Mouse (Mus musculus): ENCODE measurements at regions not wholly inside any gene's neighbourhood (a gene's known extent, or its start where the extent isn't known, plus 50 kb on each side); places are given as distances from the start of the nearest gene placed in this dataset.
A peak's percentile ranks its signal among the peaks of the same experiment; 100 is the strongest.

DNA sequence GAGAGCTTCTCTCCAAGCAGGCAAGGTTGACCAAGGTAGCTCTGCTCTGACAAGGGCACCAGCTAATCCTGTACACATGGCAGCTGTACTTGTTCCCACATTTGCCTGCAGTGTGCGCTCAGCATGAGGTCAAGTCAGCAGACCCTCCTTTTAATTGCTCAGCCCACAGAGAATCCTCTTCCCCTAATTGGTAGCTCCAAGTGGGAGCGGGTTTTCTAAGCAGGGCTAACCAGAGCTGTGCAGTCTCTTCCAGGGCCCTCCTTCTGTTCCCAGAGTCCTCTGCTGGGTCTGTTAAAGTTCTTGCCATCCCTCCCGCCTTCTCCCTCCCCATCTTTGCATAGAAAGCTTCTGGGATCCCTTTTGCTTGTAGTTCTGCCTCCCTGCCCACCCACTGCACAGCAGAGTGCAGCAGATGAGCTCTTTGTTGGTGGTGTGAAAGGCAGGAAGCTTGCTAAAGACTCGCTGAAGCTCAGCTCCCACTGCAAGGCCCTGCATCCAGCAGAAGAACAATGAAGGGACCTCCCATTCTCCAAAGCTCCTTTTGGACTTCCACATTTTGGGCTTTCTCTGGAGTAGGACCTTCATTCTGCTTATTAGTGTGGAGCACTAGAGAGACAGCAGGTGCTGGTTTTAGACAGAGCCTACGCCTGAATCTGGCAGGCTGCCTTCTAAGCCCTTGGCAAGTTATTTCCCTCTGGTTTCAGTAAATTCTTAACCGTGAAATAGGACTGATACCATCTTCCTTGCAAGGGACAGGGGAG lies 235.3 kb upstream of the Serp2 start:
- no peak for DNase-seq (ENCODE audit: low spot score in 2 of 2)

GRCm38 (mm10) chr14:76789376-76789775 lies 232.7 kb upstream of the Serp2 start:
- no peak for DNase-seq (ENCODE audit: low spot score in 2 of 2)

DNA sequence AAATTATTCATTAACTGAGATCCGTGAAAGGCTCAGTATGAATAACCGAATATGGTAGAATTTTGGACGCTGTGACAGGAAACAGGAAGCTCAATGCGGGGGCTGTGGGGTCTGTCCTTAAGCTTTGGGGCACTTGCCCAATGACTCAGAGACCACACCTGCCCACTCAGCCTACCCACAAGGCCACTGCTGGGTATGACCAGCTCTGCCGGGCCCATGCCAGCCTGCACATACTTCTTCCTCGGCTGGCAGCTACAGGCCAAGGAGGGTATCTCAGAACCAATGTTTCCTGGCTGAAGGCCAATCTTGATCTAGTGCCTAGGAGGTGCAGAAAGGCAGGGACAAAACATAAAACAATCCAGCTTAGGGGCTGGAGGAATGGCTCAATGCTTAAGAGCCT lies 230.9 kb upstream of the Serp2 start:
- DNase-seq (ENCODE audit: low spot score in 2 of 2): no peak

DNA sequence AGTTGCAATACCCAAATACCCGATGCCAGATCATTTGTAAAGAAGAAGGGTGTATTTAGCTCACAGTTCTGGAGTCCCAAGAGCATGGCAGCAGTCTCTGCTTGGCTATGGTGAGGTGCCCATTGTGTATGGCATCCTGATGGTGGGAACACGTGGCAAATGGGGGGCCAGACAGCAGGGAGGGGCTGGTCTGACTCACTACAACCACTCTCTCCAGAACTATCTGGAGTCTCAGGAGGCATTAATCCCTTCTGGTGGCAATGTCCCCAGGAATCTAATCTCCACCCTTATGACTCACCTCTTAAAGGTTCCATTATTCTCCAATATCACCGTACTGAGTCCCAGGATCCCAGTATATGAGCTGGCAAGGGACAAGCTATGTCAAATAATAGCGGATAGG lies 229.5 kb upstream of the Serp2 start:
- DNase-seq (ENCODE audit: low spot score in 2 of 2): no peak

DNA sequence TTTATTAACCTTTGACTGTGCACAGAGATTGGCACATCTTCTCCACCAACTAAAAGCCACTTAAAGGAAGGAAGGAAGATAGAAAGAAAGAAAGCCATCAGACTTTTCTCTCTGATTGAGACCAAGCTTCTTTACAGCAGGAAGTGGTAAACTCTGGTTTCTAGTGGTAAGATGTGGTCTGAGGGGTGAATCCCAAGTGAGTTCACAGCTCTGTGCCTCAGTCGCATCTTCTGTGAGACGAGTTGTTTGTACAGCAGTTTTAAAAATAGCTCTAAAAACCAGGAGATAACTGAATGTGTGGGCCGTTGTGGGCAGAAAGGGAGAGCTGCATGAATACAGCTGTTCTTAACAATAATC lies 224.8 kb upstream of the Serp2 start:
- DNase-seq (ENCODE audit: low spot score in 2 of 2): peak in 1 of 2 experiments; percentile 31

DNA sequence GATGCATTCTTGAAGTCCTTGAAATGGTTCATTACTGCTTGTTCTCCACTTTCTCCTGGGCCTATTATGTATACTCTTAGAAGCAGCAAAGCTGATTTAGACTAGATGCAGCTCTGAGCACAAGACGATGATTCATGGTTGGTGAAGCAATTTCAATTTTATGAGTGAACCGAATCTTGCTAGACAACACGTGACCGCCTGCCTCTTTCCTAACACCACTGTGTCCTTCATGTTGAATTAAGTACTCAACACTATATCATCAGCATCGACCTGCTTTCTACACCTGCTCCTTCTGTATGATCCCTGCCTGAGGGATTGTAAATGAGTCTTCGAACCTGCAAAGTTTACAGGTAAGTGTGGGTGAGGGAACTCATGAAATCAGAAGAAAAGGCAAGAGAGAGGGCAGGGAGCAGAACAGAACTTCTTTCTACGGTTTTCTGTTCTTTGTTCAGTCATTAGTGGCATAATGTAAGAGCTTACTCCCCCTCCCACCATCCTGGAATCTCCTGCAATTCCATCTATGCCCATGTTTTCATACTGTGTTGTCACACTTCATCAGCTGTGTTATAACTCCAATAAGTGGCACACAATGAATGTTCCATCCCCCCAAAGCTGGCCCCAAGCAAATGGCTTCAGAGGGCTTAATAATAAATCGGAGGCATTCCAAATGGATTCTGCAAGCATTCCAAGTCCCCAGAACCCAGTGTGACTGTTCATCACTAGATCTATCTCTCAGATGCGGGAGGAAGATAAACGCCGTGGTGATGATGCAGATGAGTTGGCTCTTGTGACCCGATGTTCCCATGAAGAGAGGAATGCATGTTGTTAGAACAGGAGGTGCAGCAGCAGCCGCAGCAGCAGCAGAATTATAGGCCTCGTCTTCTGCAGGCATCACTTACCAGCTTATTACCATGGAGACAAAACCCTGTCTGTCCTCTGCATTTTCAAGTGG lies 224.2 kb upstream of the Serp2 start:
- DNase-seq (ENCODE audit: low spot score in 2 of 2): no peak

DNA sequence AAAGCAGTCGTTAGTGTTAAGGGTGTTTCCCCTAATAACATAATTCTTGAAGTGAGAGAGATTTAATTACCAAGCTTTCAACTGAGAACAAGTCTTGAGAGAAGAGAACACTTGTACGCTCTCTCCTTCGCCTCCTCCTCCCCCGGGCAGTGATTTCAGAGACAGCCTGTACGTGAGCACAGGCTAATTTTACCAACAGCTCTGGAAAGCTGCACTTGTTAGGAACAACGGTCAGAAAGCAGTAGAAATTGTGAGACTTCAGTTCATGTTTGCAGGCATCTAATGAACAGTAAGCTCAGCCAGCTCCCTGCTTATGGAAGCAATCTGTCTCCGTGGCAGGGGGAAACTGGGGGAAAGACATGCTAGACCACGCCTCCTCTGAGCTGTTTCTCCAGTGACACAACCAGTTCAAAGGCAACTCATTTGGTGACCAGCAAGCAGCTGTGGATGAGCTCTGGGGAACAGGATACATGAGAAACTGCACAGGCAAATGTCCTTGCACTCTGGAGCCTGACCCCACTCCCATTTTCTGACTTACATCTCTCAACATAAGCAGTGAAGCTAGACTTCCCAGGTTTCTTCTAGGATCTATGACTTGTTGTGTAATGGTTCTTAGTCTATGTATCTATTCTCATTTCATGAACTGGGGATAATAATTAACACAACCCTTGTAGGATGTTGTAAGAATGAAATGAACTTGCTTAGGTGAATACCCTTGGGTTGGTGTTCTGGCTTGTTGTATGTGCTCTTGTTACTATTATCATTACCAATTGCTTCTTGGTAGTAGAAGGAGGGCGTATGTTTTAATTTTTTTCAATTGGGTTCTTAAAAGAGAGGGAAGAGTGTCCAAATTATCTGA lies 222.1 kb upstream of the Serp2 start:
- no peak for DNase-seq (ENCODE audit: low spot score in 2 of 2)

- no peak for DNase-seq (ENCODE audit: low spot score in 2 of 2)
Measured at GRCm38 (mm10) chr14:76775387-76775924, 218.8 kb upstream of the Serp2 start.

GRCm38 (mm10) chr14:76772781-76773438 lies 216.2 kb upstream of the Serp2 start:
- no peak for DNase-seq (ENCODE audit: low spot score in 2 of 2)

- no peak for DNase-seq (ENCODE audit: low spot score in 2 of 2)
Measured at GRCm38 (mm10) chr14:76770106-76770505, 213.4 kb upstream of the Serp2 start.

DNA sequence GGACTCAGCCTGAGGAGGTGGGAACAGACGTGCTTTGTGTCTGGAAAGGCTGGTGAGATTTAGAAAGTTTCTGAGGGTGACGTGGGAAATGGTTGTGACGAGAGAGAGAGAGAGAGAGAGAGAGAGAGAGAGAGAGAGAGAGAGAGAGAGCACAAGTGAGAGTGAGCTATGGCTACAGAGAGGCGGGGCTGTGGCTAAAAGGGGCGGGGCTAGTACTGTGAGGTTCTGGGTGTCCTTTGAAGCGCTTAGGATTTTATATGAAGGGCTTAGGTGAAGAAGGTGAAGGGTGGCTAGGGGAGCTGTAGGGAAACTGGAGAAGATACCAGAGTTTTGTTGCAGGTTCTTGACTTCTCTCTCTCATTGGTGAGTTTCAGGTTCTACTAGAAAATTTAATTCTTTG lies 210.6 kb upstream of the Serp2 start:
- DNase-seq (ENCODE audit: low spot score in 2 of 2): peak in 1 of 2 experiments; percentile 26

DNA sequence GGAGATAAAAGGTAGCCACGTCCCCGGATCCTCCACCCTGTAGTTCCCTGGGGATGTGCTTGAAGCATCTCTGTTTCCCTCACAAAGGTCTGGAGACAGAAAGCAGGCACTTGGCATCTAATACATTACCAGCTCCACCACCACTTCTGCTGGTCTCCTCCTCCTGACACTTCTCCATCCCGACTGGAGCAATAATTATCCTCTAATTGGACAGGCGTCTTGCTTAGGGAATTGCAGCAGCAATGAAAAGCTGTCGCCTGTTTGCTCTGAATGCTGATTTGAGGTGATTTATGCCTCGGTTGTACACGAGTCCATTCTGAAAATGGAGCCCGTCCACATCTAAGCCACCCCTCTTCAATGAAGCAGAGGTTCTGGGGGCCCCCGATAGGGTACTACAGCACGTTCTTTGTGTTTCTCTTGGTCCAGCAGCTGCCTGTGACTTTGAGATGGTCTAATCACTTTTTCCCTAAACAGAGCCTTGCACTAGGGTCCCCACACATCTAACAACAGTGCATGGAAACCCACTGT lies 209.6 kb upstream of the Serp2 start:
- DNase-seq (ENCODE audit: low spot score in 2 of 2): no peak

DNA sequence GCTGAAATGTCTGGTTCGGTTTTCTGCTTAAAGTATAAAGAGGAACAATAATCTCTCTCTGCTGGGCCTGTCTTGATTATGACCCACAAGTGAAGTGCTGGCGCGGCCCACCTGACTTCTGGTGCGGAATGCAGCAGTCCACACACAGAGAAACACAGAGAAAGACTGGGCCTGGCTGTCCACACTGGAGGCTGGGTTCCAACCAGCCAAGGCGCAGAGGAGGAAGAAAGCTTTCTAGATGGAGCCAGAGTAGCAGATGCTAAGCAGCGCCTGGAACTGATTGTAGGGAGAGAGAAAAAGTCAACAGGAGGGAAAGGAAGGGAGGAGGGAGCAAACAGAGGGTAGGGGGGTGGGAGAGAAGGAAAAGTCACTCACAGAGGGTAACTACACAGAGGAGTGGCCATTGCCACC lies 208.4 kb upstream of the Serp2 start:
- no peak for DNase-seq (ENCODE audit: low spot score in 2 of 2)

DNA sequence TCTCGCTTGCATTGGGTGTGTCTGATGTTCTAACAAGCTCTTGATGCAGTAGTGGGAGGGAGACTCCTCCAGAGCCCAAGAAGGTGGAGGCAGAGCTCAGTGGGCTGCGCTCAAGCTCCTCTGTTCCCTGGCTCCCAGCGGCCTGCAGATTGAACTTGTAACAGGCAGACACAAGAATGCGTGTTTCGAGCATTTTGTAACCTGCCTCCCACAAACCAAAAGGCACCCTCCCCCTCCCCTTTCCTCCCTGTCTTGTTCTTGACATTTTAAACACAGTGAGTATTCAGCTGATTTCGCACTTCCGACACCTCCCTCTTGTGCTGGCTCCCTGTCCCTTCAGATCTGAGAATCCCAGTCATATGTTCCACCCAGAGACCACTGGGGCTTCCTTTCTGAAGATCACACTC lies 207.7 kb upstream of the Serp2 start:
- DNase-seq (ENCODE audit: low spot score in 2 of 2): peak; percentile 12 to 17

DNA sequence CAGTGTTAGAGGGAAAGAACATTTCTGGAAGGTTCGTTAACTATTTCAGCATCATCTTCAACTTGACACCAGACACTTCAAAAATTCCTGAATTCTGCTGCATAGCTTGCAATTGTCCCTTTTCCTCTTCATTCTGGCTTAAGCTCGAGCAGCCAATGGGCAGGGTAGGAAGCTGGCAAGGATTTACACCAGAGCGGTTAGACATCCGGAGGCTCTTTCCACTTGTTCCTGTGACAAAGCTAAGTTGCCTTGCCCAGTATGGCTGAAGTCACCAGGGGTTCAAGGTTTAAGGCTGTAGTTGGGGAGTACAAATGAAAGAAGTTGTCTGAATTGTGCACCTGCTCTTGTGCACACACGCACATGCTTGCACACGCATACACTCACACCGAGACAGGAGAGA lies 206.8 kb upstream of the Serp2 start:
- no peak for DNase-seq (ENCODE audit: low spot score in 2 of 2)

- DNase-seq (ENCODE audit: low spot score in 2 of 2): no peak
Measured at GRCm38 (mm10) chr14:76762777-76763176, 206.1 kb upstream of the Serp2 start.

DNA sequence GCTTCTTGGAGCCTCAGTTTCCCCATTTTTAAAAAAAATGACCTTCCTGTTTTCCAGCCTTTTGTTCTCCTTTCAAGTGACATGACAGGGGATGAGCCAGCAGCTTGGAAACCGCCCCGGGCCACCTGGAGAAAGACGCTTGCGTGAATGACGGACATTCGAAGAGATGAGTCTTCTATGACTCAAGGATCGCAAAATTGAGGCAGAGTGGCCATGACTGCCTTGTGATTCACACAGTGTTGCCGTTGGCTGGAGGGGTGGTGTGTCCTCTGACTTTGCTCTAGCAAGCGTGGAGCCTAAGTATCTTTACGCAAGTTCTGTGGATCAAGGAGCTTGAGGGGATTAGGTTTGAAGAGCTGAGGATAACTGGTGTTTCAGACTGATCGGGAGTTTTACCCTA lies 205.0 kb upstream of the Serp2 start:
- no peak for DNase-seq (ENCODE audit: low spot score in 2 of 2)

- DNase-seq (ENCODE audit: low spot score in 2 of 2): no peak
Measured at GRCm38 (mm10) chr14:76761274-76761673, 204.6 kb upstream of the Serp2 start.

- no peak for DNase-seq (ENCODE audit: low spot score in 2 of 2)
Measured at GRCm38 (mm10) chr14:76760509-76761023, 203.9 kb upstream of the Serp2 start.

DNA sequence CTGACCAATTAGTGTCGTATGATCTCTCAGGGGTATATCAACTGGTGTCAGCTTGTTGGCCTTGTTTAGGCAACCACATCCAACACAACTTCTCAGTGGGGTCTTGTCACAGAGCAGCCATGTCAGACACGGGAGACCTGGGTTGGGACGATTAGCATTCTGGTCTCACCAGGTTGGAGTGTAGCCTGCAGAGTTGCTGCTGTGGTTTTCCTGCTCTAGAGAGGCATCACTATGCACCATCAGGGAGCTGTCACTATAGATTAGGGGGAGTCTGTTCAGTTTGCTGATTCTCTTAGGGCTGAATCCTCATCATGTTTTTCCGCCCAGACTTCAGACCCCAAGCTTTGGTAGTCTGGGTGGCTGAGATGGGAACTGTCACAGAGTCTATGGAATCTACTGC lies 202.7 kb upstream of the Serp2 start:
- DNase-seq (ENCODE audit: low spot score in 2 of 2): no peak

- DNase-seq (ENCODE audit: low spot score in 2 of 2): no peak
Measured at GRCm38 (mm10) chr14:76758589-76758988, 201.9 kb upstream of the Serp2 start.
